Mouse (Mus musculus) frontal cortex, postnatal 14 days (tissue): Measurements from ENCODE around the gene Ifne.
"Not testable (repeated sequence)": the region's sequence is repeated elsewhere in the genome, so short reads cannot be mapped to it uniquely, and the experiment has no call there.

Experiments
- DNase-seq, 2 experiments: peaks; one replicate each; pipeline ENCODE4 v3.0.0; 2022; ENCODE audit warnings: low spot score in 2 of 2

Gene Ifne

GRCm38 (mm10) chr4:88867926-88868911 lies 11.8 kb downstream of the Ifne start:
- peak; percentile 5 to 15 for DNase-seq

DNA sequence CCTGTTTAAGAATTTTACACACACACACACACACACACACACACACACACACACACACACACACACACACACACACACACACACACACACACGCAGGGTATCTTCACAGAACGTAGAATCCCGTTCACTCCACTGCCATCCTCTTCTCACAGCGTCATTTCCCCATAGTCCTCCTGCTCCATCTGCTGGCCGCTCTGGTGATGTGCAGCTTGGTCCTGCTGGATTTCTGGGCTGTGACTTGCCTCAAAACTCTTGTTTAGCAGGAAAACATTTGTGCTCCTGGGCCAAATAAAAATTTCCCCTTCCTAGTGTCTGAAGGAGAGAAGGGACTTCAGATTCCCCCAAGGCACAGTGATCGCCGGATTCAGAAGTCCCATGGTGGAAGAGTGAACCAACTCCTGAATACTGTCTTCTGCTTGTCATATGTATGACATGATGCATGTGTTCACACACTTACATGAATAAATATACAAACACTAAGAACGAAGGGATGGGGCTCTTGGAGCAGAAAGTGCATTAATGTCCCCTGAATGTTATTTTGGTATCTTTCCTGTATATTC lies 12.6 kb downstream of the Ifne start:
- DNase-seq, result peak; percentile 40 to 74

DNA sequence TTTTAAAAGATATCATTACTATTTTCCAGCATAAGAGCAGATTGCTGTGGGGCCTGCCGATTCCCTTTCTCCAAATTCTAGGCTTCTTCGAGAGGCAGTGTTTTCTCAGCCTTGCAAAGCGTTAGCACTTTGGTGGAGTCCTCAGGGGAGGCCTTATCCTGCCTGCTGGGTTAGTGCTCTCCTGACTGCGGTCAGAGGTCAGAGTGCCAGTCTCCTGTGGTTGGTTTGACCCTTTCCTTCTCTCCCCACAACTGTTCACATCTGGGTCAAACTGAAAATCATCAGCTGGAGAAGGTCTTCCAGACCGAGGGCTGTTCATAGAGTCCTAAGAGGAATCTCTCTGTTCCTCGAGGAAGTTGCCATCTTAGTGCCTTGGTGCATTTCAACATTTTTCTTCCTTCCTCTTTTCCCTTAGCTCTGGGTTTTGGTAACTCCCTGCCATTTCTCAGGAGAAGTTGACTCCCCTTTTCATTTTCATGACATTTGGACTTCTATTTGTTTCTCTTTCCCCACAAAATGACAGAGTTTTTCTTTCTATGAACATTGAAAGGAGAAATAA lies 14.9 kb downstream of the Ifne start:
- no peak for DNase-seq

GRCm38 (mm10) chr4:88864599-88864998 lies 15.4 kb downstream of the Ifne start:
- DNase-seq, result no peak

- DNase-seq, result no peak
Observed at GRCm38 (mm10) chr4:88863309-88863708, 16.7 kb downstream of the Ifne start.

DNA sequence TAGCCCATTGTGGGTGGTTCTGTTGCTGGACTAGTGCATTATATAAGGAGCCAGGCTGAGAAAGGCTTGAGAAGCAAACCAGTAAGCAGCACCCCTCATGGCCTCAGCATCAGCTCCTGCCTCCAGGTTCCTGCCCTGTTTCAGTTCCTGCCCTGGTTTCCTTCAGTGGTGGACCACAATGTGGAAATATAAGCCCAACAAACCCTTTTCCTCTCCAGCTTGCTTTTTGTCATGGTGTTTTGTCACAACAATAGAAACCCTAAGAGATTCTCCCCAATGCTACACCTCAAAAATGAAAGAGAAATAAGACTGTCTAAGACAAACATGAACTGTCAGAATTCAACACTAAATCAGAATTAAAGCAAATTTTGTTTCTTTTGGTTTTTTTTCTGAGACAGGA lies 20.8 kb downstream of the Ifne start:
- DNase-seq, result no peak

DNA sequence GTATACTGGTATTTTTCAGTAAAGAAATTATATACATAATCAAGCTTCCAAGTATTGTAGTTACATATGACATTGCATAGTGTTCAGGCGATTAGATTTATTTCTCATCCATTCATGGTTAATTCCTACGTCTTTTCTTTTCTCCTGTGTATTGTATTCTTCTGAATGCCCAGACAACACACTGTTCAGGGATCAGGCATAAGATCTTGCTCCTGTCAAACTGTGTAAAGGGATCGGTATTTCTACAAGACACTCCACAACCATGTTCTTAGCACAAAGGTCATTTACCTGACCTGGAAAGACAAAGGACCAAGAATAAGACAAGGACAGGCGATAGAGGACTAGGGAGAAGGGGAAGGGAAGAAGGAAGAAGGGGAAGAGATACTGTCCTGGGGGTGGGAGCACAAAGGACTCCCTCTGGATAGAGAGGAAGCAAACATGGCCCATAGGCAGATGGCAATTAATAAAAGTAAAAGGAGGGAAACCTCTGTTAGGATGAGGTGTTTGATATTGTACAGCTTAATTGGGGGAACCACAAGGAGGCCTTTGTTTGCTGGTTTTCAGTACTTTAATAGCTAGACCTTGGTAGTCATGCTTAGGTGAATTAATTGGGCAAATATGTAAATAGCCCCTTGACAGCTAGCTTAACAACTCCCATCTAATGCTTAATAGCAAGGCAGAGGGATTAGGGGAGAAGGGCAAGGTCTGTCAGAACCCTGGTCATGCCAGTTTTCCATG lies 28.8 kb downstream of the Ifne start:
- DNase-seq, result no peak

DNA sequence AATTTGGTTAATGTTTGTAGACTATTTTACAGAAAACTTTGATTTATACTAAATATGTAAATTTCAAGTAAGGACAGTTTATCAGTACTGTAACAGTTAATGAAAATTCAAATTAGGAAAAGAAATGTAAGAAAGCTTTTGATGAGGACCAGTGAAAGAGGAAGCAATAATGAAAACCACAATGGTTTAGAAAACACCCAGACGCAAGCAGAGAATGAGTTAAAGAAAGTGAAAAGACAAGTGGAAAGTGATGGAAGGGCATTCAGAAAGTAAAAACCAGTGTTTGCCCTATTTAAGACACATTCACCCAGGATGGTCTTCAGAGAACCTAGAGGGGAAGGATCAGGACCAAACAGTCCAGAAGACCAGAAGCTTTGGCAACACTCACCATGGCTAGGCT lies 30.3 kb downstream of the Ifne start, which contains the start of gene Ifna1:
TSS of gene Ifna1 (plus strand) at position 390 of the 400 bp plus-strand sequence.
- DNase-seq, result no peak

DNA sequence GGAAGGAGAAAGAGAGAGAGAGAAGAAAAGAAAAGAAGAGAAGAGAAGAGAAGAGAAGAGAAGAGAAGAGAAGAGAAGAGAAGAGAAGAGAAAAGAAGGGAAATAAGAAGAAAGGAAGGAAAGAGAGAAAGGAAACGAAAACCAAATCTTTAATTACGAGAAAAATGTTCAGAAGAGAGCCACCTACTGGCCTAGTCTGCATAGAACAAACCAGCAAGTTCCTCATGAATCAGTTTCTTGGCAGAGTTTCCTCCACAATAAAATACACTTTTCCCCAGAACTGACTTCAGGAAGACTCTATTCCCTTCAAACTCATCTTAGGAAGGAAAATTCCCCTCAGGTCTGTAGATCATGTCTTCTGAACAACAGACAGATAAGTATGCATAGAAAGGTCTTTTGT lies 34.7 kb downstream of the Ifne start:
- DNase-seq, result no peak

DNA sequence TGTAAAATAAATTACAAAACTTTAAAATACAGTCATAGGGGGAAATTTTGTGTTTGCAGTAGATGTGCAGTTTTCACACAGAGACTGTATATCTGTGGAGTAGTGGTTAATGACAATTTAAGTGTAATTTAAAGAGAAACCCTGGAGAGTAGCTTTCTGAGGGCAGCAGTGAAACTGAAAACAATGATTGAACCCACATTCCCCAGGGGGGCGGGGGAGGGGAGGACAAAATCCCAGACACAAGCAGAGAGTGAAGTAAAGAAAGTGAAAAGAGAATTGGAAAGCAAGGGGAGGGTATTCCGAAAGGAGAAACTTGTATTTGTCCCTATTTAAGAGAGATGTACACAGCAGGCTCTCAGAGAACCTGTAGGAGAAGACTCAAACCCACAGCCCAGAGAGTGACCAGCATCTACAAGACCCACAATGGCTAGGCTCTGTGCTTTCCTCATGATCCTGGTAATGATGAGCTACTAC lies 38.5 kb downstream of the Ifne start, which contains the start of gene Ifna4:
TSS of gene Ifna4 (plus strand) at position 424 of the 474 bp plus-strand sequence.
- no peak for DNase-seq

DNA sequence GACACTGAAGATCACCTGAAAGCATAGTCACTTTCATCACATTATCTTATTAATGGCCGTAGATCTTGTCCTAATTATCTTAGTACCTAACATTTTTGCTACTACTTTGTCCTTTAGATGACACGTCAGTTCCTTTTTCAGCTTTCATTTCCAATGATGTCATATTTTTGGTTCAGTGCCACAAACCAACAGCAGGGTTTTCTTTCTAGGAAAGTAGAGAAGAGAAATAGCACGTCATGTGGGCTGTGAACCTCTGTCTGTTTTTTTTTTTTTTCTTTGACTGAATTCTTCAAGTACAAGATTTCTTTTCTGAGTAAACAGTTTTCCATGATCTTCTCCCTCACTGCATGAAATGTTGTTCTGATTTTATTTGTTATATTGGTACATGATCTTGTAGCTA lies 39.9 kb downstream of the Ifne start:
- DNase-seq, result no peak

GRCm38 (mm10) chr4:88838828-88839227 lies 41.2 kb downstream of the Ifne start:
- DNase-seq, result no peak

GRCm38 (mm10) chr4:88835225-88835624 lies 44.8 kb downstream of the Ifne start, which contains the start of gene Ifna5:
TSS of gene Ifna5 (plus strand) at chr4:88835525.
- not testable (repeated sequence) for DNase-seq

GRCm38 (mm10) chr4:88830523-88830922 lies 49.5 kb downstream of the Ifne start:
- DNase-seq, result peak in 1 of 2 experiments; percentile 39
